Mouse (Mus musculus) T-helper 2 cell (primary cell): ENCODE results near the gene Vps13d.

Experiments used
- in situ Hi-C: fragments of 300-600 bp; cut with MboI, MseI; formaldehyde crosslinking; loops from one replicate; pipeline ENCODE4 v1.15.1; 2025; ENCODE audit warnings: high pct_unique_total_duplicates

The Vps13d gene

GRCm38 (mm10) chr4:144942433-144942832 is 252.4 kb downstream of the Vps13d start:
- in situ Hi-C loops, result no loop called here

GRCm38 (mm10) chr4:144940796-144941462 is 253.9 kb downstream of the Vps13d start:
- in situ Hi-C loops, result no loop called here

- in situ Hi-C loops, result no loop called here
Observed at GRCm38 (mm10) chr4:144939847-144940411, 254.9 kb downstream of the Vps13d start.

DNA sequence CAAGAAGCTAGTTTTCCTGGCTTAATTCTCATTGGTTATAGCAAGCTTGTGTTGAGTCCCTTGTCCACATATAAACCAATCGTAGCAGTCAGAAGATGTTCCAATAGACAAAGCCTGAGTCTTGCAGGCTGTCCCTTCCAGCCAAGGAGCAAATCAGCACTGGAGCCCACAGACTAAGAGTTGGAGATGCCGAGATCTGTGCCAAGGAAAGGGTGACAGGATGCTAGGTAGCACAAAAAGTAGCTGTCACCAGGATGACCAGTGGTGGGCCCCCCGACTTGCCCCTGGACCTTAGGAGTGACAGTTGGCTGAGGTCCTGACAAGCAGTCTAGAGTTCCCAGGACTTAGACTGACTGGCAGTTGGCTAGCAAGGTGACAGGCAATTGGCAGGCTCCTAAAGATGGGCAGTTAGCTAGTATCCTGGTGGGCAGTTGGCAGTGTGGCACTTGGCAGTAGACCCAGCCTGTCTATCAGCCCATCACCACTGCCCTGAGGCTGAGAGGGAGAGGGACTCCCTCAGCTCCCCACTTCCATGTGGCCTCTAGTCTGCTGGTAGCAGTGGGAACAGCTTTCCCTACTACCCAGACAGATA is 258.1 kb downstream of the Vps13d start:
- in situ Hi-C loops, result no loop called here

- in situ Hi-C loops, result no loop called here
Observed at GRCm38 (mm10) chr4:144934501-144934900, 260.3 kb downstream of the Vps13d start.

DNA sequence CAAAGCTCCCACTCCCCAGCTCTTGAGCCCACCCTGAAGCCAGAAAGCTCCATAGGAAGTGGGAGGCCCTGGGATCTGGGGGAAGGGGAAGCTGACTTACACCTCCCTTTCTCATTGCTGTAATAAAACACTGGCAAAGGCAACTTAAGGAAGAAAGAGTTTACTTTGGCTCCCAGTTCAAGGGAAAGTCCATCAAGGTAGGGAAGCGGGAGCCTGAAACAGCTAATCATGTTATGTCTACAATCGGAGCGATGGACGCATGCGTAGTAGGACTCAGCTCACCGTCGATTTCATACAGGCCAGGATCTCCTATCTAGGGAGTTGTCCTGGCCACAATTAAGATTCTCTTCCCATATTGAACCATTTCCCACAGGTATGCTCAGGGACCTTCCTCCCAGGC is 263.6 kb downstream of the Vps13d start:
- in situ Hi-C loops, result no loop called here

- in situ Hi-C loops, result no loop called here
Observed at GRCm38 (mm10) chr4:144930366-144930765, 264.4 kb downstream of the Vps13d start.

DNA sequence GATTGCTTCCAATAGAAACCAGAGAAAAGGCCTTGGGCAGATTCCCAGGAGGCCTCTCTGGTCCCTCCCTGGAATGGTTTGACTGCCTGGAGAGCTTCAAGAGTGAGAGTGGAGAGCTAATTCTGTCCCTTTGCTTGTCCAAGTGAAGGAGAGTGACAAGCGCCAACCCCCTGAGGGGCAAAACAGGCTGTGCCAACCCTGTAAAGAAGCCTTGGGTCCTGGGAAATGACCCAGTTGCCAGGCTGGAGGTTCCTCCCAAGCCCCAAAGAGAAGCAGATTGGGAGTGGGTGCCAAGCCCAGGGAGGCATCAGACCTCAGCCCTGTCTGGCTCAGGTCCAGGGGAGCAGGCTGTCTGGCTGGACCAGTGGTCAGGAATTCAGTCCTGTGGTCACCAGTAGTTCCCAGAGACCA is 265.0 kb downstream of the Vps13d start:
- in situ Hi-C loops, result no loop called here

DNA sequence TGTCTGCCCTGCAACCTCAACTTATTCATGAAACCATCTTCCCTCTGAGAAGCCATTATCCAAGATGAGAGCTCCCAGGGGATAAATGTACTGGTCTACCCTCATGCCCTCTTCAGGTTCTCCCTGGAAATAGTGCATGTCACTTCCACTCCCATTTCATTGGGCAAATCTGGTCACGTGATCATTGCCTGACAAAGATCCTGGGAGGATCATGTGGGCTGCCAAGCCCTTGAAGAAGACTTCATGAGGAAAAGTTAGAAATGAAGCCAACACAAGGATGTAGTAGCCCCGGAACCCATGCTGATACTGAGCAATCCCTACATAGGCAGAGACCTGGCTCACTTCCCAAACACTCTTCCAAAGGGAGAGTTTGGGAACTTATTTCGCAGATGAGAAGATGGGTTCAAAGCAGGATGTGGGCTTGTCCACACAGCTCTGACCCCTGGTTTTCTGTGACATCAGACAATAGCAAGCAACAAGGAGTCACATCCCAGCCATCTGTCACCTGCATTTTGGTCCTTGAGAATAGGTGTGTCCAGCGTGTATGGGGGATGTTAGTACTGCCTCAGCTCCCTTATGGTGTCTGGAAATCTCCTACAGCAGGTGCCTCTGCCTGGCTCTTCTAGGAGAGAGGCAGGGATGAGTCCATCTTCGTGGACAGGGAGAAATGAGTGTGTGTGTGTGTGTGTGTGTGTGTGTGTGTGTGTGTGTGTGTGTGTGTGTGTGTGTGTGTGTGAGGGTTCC is 265.9 kb downstream of the Vps13d start:
- in situ Hi-C loops, result no loop called here
